26 mouse cellular contexts compared by ENCODE assay signal in the genomic region with DNA sequence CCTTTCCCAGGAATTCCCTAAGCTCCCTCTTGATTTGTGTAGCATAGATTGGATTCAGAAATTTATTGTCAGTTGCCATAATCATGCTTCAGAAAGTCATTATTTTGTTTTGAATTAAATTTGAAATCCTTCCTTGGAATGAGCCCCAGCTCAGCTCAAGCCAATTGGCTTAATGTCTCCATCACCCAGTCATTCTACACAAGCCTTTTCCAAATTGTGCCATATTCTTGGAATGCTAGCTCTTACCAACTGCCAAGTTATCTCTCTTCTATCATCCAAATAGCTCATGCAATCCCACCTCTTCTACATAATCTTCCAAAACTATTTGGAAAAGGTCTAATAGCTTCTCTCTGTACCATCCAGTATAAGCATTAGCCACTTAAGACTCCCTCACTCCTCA.
DNase-seq lines count a peak whose midpoint lies in the region; ATAC-seq lines count a peak whose summit lies in the region.
"Had no signal": no experiment of that assay in that cellular context is flagged by ENCODE, and none has a peak within 500 bp of the region (broad histone marks: within the 10 kb centered on the region; RNA-seq: fewer than 3 reads in every experiment).

No protein-coding gene starts in this region.

- no peaks in the 10 kb centered on the region for H3K27me3 ChIP-seq in forebrain, embryonic 16.5 days (replicated peaks; ENCODE audit: control insufficient read depth, insufficient read depth, low read length)
- H3K27me3 ChIP-seq in forebrain, embryonic 13.5 days: no peaks in the 10 kb centered on the region
- H3K27me3 ChIP-seq: CH12.LX; embryonic facial prominence, embryonic 13.5 days; hindbrain, embryonic 12.5 days; hindbrain, embryonic 15.5 days; intestine, embryonic 15.5 days had no signal

- ATAC-seq in forebrain, embryonic 16.5 days: peak; percentile 78
- no peak; the same call in 1 of the 2 replicates for ATAC-seq in forebrain, embryonic 13.5 days
- ATAC-seq: intestine, embryonic 15.5 days; Patski had no signal

- no peak overlapping the region for H3K4me3 ChIP-seq in forebrain, embryonic 16.5 days (replicated peaks; ENCODE audit: low read length)
- H3K4me3 ChIP-seq in forebrain, embryonic 13.5 days: no peak overlapping the region
- H3K4me3 ChIP-seq: embryonic facial prominence, embryonic 10.5 days; embryonic facial prominence, embryonic 13.5 days; erythroblast, embryonic 14.5 days; gastrocnemius, adult 2 months; hindbrain, embryonic 12.5 days; hindbrain, embryonic 15.5 days; intestine, embryonic 15.5 days had no signal

- peak; percentile 6 to 43 for DNase-seq in cerebellum, postnatal 14 days
- no peak for DNase-seq in cerebellum, adult 11 months
- peak; percentile 27 for DNase-seq in brain, adult 2 months (ENCODE audit: low read depth, low spot score)
- peak; percentile 62 for DNase-seq in brain, embryonic 18.5 days (ENCODE audit: low read depth, low spot score)
- no peak for DNase-seq in lung, postnatal 10 days
- DNase-seq: adrenal gland, postnatal 10 days; adrenal gland, postnatal 36 days; B cell, adult 2 months; cerebellum, adult 9-11 months; gastrocnemius, adult 2 months; gastrocnemius, postnatal 14 days; heart, adult 11 months; kidney, adult 11 months; kidney, adult 8-10 months had no signal

- peaks cover 9% of the 10 kb centered on the region; the same call in 1 of the 2 replicates for H3K4me1 ChIP-seq in forebrain, embryonic 16.5 days (replicated peaks; ENCODE audit: control insufficient read depth, insufficient read depth, low read length)
- peaks cover 5% of the 10 kb centered on the region for H3K4me1 ChIP-seq in forebrain, embryonic 13.5 days
- H3K4me1 ChIP-seq: embryonic facial prominence, embryonic 10.5 days; hindbrain, embryonic 12.5 days; hindbrain, embryonic 15.5 days; intestine, embryonic 15.5 days had no signal

- H3K27ac ChIP-seq in forebrain, embryonic 16.5 days (ENCODE audit: low read length): no peak overlapping the region
- H3K27ac ChIP-seq in forebrain, embryonic 13.5 days: no peak overlapping the region
- H3K27ac ChIP-seq: embryonic facial prominence, embryonic 10.5 days; embryonic facial prominence, embryonic 13.5 days; gastrocnemius, adult 2 months; hindbrain, embryonic 12.5 days; hindbrain, embryonic 15.5 days; intestine, embryonic 15.5 days had no signal

- no peak overlapping the region for H3K9ac ChIP-seq in forebrain, embryonic 16.5 days (replicated peaks; ENCODE audit: low read depth, low read length)
- no peak overlapping the region for H3K9ac ChIP-seq in forebrain, embryonic 13.5 days
- H3K9ac ChIP-seq: embryonic facial prominence, embryonic 13.5 days; hindbrain, embryonic 12.5 days; hindbrain, embryonic 15.5 days; intestine, embryonic 15.5 days had no signal

- H3K36me3 ChIP-seq in forebrain, embryonic 16.5 days (ENCODE audit: control insufficient read depth, insufficient read depth): no peaks in the 10 kb centered on the region
- H3K36me3 ChIP-seq in forebrain, embryonic 13.5 days (ENCODE audit: poor library complexity, severe bottlenecking): no peaks in the 10 kb centered on the region
- H3K36me3 ChIP-seq: embryonic facial prominence, embryonic 10.5 days; embryonic facial prominence, embryonic 13.5 days; G1E; hindbrain, embryonic 12.5 days; hindbrain, embryonic 15.5 days; intestine, embryonic 15.5 days had no signal

- H3K4me2 ChIP-seq in forebrain, embryonic 16.5 days (ENCODE audit: low read length): no peak overlapping the region
- no peak overlapping the region for H3K4me2 ChIP-seq in forebrain, embryonic 13.5 days
- H3K4me2 ChIP-seq: embryonic facial prominence, embryonic 13.5 days; heart, embryonic 11.5 days; hindbrain, embryonic 12.5 days; hindbrain, embryonic 15.5 days; intestine, embryonic 15.5 days had no signal

- H3K9me3 ChIP-seq in forebrain, embryonic 16.5 days (ENCODE audit: control insufficient read depth, low read length): no peaks in the 10 kb centered on the region
- no peaks in the 10 kb centered on the region for H3K9me3 ChIP-seq in forebrain, embryonic 13.5 days (replicated peaks)
- H3K9me3 ChIP-seq: embryonic facial prominence, embryonic 10.5 days; embryonic facial prominence, embryonic 13.5 days; G1E; hindbrain, embryonic 12.5 days; hindbrain, embryonic 15.5 days; intestine, embryonic 15.5 days had no signal

Comparison
In these comparisons a context has a peak if more than half of its experiments do, and no peak if none do; other contexts are left out.
1. DNase-seq: peak in cerebellum, postnatal 14 days (2 of 2), brain, adult 2 months (single experiment) and brain, embryonic 18.5 days (single experiment); none in cerebellum, adult 11 months (single experiment) and lung, postnatal 10 days (single experiment).